Mouse (Mus musculus) liver, adult (tissue): ENCODE data around the gene Lexm.

Experiments
- GATA4 ChIP-seq: IDR thresholded peaks from 2 replicates; pipeline ENCODE4 v1.6.1; 2014; ENCODE audit warnings: mild to moderate bottlenecking, low read length; ENCODE audit not compliant: insufficient replicate concordance

The Lexm gene

GRCm38 (mm10) chr4:106613105-106613504 is 3.9 kb downstream of the Lexm start:
- TF ChIP-seq GATA4: no peak

DNA sequence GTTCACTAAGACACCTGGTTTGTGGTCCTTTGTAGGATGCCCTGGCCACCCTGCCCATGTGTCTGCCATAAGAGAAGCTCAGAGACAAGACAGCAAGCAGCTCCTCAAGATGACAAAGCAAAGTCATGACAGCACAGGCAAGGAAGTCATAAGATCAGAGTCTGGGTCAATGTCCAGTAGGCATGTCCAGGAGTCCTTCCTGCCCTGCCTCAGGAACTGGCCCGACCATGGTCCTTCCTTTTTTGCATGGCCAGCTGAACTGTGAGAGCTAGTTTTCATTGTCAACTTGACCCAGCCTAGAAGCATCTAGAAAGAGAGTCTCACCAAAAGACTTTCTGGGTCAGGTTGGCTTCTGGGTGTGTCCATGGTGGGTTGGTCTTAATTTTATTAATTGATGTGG is 9.1 kb downstream of the Lexm start:
- no peak for TF ChIP-seq GATA4

DNA sequence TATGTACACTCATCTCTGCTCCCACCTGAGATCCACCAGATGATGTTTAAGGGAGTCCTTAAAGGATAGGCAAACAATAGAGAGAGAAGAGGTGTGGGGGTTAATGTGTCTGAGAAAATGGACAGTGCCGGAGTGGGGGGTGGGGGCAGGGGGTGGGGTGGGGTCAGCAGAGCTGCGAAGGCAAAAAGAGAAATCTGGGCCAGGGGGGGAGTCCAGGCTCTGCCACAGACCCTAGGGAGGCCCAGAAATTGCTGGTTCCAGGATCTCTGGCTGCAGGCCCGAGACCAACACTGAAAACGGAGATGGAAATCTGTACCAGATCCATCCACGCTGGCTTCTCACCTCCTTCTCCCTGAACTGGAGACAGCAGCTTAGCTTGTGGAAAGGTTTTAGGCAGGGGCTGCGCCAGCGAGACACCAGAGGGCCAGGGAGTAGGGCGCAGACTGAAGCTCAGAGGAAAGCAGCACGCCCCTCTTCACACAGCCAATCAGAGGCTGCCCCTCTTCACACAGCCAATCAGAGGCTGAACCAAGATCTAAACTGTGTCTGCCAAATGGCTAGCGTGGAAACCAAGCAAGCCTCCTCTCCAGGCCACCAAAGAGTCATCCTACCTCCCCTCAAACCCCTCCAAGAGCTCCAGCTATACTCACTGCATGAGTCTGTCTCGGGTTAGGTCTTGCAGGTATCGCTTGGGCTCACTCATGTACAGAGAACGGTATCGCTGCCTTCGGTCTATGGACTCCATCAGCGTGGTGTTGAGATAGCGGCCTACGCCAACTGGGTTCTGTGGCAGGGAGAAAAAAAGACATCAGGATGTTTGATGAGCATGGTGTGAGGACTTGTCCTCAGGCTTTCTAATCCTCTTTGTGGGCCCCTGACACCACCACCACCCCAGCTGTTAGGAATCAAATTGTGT is 10.1 kb downstream of the Lexm start:
- no peak for TF ChIP-seq GATA4

DNA sequence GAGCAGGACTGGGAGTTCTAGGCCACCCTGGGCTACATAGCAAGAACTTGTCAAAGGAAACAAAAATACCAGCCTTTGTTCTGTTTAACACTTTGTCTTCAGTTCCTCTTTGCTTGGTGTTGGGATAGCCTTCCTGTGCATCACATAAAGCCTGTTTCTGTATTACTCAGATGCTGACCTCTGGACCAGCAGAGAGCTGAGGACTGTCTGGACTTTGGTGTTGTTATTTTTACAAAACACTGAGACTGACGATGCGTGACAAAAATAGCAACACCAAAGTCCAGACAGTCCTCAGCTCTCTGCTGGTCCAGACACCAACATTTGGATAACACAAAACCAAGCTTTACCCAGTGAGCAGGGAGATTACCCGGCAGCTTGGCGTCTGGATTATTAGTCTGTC is 16.3 kb downstream of the Lexm start:
- no peak for TF ChIP-seq GATA4

GRCm38 (mm10) chr4:106599415-106599814 is 17.6 kb downstream of the Lexm start:
- TF ChIP-seq GATA4: no peak

GRCm38 (mm10) chr4:106597741-106598140 is 19.3 kb downstream of the Lexm start:
- TF ChIP-seq GATA4: no peak

DNA sequence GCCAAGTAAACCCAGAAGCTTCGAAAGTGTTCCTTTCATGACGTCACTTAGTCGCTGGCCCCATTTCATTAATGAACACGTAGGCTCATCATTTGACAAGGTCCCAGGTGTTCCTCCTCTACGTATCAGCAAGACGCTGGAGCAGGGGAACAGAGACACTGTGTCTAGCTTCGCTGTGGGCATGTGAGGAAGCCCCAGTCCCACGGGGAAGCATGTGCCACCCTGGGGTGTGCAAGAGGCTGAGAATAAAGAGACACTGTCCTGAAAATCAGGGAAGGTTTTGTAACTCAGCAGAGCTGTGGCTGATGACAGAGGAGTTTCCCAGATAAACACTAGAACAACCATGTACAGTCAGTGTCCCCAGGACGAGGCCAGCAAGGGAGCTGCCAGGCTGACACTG is 20.0 kb downstream of the Lexm start:
- TF ChIP-seq GATA4: no peak

- TF ChIP-seq GATA4: no peak
Measured at GRCm38 (mm10) chr4:106596200-106596599, 20.8 kb downstream of the Lexm start.

DNA sequence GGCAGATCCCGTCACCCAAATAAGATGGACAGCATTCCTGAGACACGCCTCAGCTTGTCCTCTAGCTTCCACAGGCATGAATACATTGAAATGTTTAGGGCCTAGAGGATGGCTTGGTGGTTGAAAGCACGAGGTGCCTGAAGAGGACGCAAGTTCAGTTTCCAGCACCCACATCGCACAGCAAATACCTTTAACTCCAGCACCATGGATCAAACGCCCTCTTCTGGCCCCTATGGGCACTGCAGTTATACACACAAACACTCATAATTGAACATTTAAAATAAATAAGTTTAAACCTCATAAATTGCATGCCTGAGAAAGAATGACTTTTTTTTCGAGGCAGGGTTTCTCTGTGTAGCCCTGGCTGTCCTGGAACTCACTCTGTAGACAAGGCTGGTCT is 23.4 kb downstream of the Lexm start:
- no peak for TF ChIP-seq GATA4

- TF ChIP-seq GATA4: no peak
Measured at GRCm38 (mm10) chr4:106590871-106591270, 26.2 kb downstream of the Lexm start.

GRCm38 (mm10) chr4:106590142-106590541 is 26.9 kb downstream of the Lexm start:
- no peak for TF ChIP-seq GATA4

DNA sequence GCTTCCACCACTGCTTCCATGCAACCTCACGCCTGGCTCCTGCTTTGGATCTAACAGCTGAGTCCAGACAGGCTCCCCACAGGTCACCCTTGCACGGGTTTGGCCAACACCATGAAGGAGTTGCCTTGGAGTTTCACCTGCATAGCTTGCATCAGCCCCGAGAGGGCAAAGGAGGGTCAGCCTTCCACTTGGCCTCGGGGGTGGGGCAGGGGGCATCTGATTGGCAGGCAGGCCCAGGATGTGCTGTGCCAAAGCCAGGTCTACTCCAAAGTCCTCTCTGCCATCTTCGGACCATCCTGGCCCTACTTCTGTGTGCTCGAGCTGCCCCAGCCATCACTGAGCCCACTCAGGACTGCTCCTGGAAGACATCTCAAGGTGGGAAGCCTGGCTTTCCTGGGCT is 30.0 kb downstream of the Lexm start:
- TF ChIP-seq GATA4: peak; percentile 86; the same call in 1 of the 2 replicates

GRCm38 (mm10) chr4:106584665-106585064 is 32.4 kb downstream of the Lexm start:
- no peak for TF ChIP-seq GATA4

- TF ChIP-seq GATA4: no peak
Measured at GRCm38 (mm10) chr4:106582428-106583153, 34.5 kb downstream of the Lexm start.

DNA sequence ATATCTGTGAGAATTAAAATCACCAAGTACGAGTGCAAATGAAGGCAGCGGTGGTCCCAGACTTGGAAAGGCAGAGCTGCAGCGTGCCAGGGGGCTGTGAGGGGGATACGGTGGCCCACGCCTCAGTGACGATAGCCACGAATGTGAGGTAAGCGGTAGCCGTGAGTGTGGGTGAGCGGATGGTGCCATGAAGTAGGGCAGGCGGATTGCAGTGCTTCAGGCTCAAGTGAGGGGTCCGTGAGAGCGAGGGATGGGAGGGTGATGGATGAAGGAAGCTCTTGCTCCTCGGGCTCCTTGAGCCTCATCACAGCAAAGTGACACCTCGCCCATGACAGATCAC is 35.2 kb downstream of the Lexm start:
- no peak for TF ChIP-seq GATA4

DNA sequence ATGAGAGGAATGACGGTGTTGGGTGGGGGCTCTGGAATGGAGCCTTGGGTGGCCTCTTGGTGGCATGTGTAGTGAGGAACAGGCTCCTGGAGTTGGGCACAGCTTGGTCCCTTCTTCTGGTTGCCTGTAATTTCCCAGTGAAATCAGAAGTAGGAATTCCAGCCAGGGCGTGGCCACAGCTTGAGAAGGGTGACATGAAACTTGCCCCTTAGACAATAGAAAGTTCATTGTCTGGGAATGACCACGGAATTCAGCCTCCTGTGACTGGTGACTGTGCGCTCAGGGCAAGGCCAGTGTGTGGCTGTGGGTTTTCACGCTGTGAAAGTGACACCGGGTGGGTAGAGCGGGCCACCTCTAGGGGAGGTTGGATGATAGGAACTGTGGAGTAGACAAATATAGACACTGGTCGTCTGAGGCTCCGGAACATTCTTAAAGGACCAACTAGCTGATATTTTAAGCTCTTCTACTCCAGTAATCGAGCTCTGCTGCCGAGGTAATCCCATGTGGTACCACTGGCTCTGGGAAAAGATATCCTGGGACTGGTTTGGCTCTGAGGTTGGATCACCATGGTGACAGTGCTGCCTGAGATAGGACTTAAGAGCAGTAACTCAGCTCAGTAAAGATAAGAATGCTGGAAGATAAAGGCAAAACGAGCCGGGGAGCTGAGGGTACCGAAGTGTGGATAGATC is 35.7 kb downstream of the Lexm start:
- TF ChIP-seq GATA4: no peak
